Mouse (Mus musculus) ES-Bruce4 (cell line): Measurements from ENCODE around the gene Fam229a. TPM values are rescaled to one million over a fixed set of nuclear protein-coding genes. Genes with fewer than 3 reads are reported as not detected.
A peak's percentile ranks its signal among the peaks of the same experiment; 100 is the strongest.
"Not testable (repeated sequence)": the region's sequence is repeated elsewhere in the genome, so short reads cannot be mapped to it uniquely, and the experiment has no call there.

Experiments used
- H3K27ac ChIP-seq: 2 replicates; pipeline ENCODE4 v1.5.1; 2012; ENCODE audit warnings: low read length, inconsistent platforms; ENCODE audit not compliant: insufficient read depth
- H3K27me3 ChIP-seq: 2 replicates; pipeline ENCODE4 v1.6.1; 2012; ENCODE audit warnings: mild to moderate bottlenecking, low read length, inconsistent platforms; ENCODE audit not compliant: control insufficient read depth, poor library complexity, insufficient read depth, severe bottlenecking
- H3K36me3 ChIP-seq: 2 replicates; pipeline ENCODE4 v1.6.1; 2012; ENCODE audit warnings: inconsistent platforms, mild to moderate bottlenecking, low read length, moderate library complexity; ENCODE audit not compliant: control insufficient read depth, poor library complexity, insufficient read depth, severe bottlenecking
- H3K4me1 ChIP-seq: one replicate; pipeline ENCODE4 v1.8.1; 2011; ENCODE audit warnings: low read length; ENCODE audit not compliant: control insufficient read depth, insufficient read depth
- H3K4me3 ChIP-seq: 2 replicates; pipeline ENCODE4 v1.5.1; 2011; ENCODE audit warnings: low read depth, mild to moderate bottlenecking, low read length
- H3K9ac ChIP-seq: 2 replicates; pipeline ENCODE4 v1.6.1; 2012; ENCODE audit warnings: low read depth, mild to moderate bottlenecking, inconsistent platforms; ENCODE audit not compliant: poor library complexity, severe bottlenecking
- H3K9me3 ChIP-seq: replicated peaks from 2 replicates; pipeline ENCODE4 v1.6.1; 2012; ENCODE audit warnings: mild to moderate bottlenecking, low read length, inconsistent platforms; ENCODE audit not compliant: control insufficient read depth, poor library complexity, insufficient read depth, severe bottlenecking
- CTCF ChIP-seq: IDR thresholded peaks from one replicate; pipeline ENCODE4 v1.8.1; 2011; ENCODE audit warnings: low read depth, low read length
- EP300 ChIP-seq: IDR thresholded peaks from 2 replicates; pipeline ENCODE4 v1.6.1; 2011; ENCODE audit warnings: low read depth, low read length; ENCODE audit not compliant: insufficient read depth
- POLR2A ChIP-seq: IDR thresholded peaks from one replicate; pipeline ENCODE4 v1.8.1; 2011; ENCODE audit warnings: low read length; ENCODE audit not compliant: insufficient read depth
- polyA plus RNA-seq: library from polyadenylated mRNA; stranded (reverse); fragments of >200 nt; gene quantifications from 2 replicates; pipeline ENCODE4 v1.2.4, GENCODE M21; 2011; ENCODE audit warnings: low read depth; ENCODE audit not compliant: missing spikeins, insufficient read depth, insufficient read length

Fam229a gene
- polyA plus RNA-seq, 1 experiment: not detected

GRCm38 (mm10) chr4:129525889-129526288, 34.9 kb downstream of the Fam229a start:
- H3K9me3 ChIP-seq: no peaks in the 10 kb centered on the region
- no peak overlapping the region for H3K4me3 ChIP-seq
- no peak overlapping the region for H3K27ac ChIP-seq
- H3K27me3 ChIP-seq: no peaks in the 10 kb centered on the region
- TF ChIP-seq POLR2A (no peak), EP300 (no peak), CTCF (no peak)
- H3K9ac ChIP-seq: no peak overlapping the region
- no peaks in the 10 kb centered on the region for H3K4me1 ChIP-seq
- H3K36me3 ChIP-seq: peaks cover 85% of the 10 kb centered on the region

DNA sequence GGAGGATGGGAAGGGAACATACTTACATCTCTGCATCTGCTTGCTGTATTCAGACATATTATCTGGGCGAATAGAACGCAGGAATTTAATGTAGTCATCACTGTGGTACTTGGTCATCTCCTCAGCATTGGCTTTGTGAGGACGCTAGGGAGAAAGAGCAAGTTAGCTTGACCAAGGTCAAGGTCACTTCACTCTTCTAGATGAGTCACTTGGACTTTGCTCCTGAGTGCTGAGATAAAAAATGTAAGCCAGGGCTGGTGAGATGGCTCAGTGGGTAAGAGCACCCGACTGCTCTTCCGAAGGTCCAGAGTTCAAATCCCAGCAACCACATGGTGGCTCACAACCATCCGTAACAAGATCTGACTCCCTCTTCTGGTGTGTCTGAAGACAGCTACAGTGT, 37.9 kb downstream of the Fam229a start:
- H3K27me3 ChIP-seq, H3K9ac ChIP-seq, H3K4me1 ChIP-seq, H3K4me3 ChIP-seq, H3K9me3 ChIP-seq: not testable (repeated sequence)
- Histone ChIP-seq H3K27ac (peak overlapping the region; percentile 71; the same call in 1 of the 2 replicates), H3K36me3 (peaks cover 80% of the 10 kb centered on the region)

GRCm38 (mm10) chr4:129540012-129540411, 49.0 kb downstream of the Fam229a start:
- peak; percentile 91 for TF ChIP-seq CTCF
- no peak for TF ChIP-seq POLR2A
- Histone ChIP-seq H3K4me1 (peaks cover 3% of the 10 kb centered on the region), H3K36me3 (peaks cover 13% of the 10 kb centered on the region), H3K4me3 (no peak overlapping the region), H3K9ac (no peak overlapping the region), H3K9me3 (no peaks in the 10 kb centered on the region), H3K27ac (no peak overlapping the region), H3K27me3 (no peaks in the 10 kb centered on the region)

Other genes starting within 250 kb of the Fam229a start
- 50.2 and 55.1 TPM in 2 replicates for gene C77080, start 229.8 kb upstream of the Fam229a start, polyA plus RNA-seq
- gene Sync, start 203.6 kb upstream of the Fam229a start, polyA plus RNA-seq: 0.87 and 0.90 TPM in 2 replicates
- gene Rbbp4, start 155.8 kb upstream of the Fam229a start, polyA plus RNA-seq: 375 and 419 TPM in 2 replicates
- 138 and 146 TPM in 2 replicates for gene Zbtb8os, start 155.5 kb upstream of the Fam229a start, polyA plus RNA-seq
- gene Zbtb8a, start 113.1 kb upstream of the Fam229a start, polyA plus RNA-seq: 20.7 and 21.1 TPM in 2 replicates
- gene Zbtb8b, start 50.3 kb upstream of the Fam229a start, polyA plus RNA-seq: 4.2 and 4.8 TPM in 2 replicates
- 31.6 and 36.4 TPM in 2 replicates for gene Bsdc1, start 29.6 kb upstream of the Fam229a start, polyA plus RNA-seq
- not detected in 2 replicates for gene Tssk3, start 168 bp upstream of the Fam229a start, polyA plus RNA-seq
- gene Marcksl1, start 22.4 kb downstream of the Fam229a start, polyA plus RNA-seq: 379 and 434 TPM in 2 replicates
- gene Hdac1, start 51.5 kb downstream of the Fam229a start, polyA plus RNA-seq: 301 and 304 TPM in 2 replicates
- gene Lck, start 82.5 kb downstream of the Fam229a start, polyA plus RNA-seq: 18.7 and 20.1 TPM in 2 replicates
- not detected in 2 replicates for gene Fam167b, start 87.4 kb downstream of the Fam229a start, polyA plus RNA-seq
- 252 and 266 TPM in 2 replicates for gene Eif3i, start 109.5 kb downstream of the Fam229a start, polyA plus RNA-seq
- 86.6 and 94.0 TPM in 2 replicates for gene Tmem234, start 109.5 kb downstream of the Fam229a start, polyA plus RNA-seq
- gene Dcdc2b, start 123.1 kb downstream of the Fam229a start, polyA plus RNA-seq: 2.2 and 3.0 TPM in 2 replicates
- 21.0 and 24.7 TPM in 2 replicates for gene Iqcc, start 127.9 kb downstream of the Fam229a start, polyA plus RNA-seq
- 7.4 and 8.7 TPM in 2 replicates for gene Ccdc28b, start 132.8 kb downstream of the Fam229a start, polyA plus RNA-seq
- 42.3 and 44.5 TPM in 2 replicates for gene Txlna, start 149.9 kb downstream of the Fam229a start, polyA plus RNA-seq
- 107 and 130 TPM in 2 replicates for gene Kpna6, start 181.6 kb downstream of the Fam229a start, polyA plus RNA-seq
- gene Tmem39b, start 205.6 kb downstream of the Fam229a start, polyA plus RNA-seq: 14.8 and 16.1 TPM in 2 replicates